Mouse (Mus musculus): ENCODE results near the gene Cd300ld5. TPM values are rescaled to one million over a fixed set of nuclear protein-coding genes. Genes with fewer than 3 reads are reported as not detected.
"Not testable (repeated sequence)": the region's sequence is repeated elsewhere in the genome, so short reads cannot be mapped to it uniquely, and the experiment has no call there.

Cd300ld5 gene
- under 1 TPM; 0.55 to 0.60 TPM for total RNA-seq (2021)

DNA sequence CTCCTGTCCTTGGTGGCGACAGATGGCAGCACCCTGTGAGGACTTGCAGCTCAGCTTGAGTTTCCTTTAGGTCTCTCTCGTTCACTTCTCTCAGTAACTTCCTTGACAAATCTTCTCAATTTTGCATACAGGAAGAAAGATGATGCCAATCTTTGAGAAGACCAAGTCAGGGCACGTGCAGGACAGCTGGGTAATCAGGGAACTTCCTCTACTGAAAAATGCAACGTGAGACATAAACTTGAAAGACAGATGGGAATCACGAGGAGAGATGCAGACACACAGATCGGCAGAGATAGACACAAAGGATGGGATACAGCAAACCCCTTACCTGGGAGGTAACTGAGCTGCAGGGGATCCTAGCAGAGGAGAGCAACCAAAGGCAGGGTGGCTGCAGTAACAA, at the start of gene Cd300ld5:
Gene Cd300ld5 (minus strand): TSS at position 101 of the 400 bp plus-strand sequence.
- DNase-seq (ENCODE audit: low spot score in 2 of 2); intact Hi-C loops (cut with DNase I): not testable (repeated sequence)

DNA sequence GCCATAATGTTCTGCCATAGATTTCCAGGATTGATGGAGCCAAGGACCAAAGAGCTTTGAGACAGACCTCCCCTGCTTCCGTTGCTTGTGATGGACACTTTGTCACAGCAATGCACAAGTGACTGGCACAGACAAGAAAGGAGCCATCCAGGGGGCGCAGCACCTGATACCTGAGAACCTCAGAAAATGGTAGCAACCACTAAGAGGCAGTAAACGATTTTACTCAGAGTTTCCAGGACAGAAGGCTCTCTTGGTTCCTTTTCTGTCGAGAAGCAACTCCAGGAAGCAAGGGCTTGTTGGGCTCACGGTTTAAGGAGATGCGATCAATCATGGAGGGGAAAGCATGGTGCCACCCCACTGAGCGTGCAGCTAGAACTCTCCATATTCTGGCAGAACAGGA, 48.6 kb upstream of the Cd300ld5 start:
- DNase-seq (ENCODE audit: low spot score in 2 of 2) = no peak
- intact Hi-C loops (cut with DNase I) = no loop called here

DNA sequence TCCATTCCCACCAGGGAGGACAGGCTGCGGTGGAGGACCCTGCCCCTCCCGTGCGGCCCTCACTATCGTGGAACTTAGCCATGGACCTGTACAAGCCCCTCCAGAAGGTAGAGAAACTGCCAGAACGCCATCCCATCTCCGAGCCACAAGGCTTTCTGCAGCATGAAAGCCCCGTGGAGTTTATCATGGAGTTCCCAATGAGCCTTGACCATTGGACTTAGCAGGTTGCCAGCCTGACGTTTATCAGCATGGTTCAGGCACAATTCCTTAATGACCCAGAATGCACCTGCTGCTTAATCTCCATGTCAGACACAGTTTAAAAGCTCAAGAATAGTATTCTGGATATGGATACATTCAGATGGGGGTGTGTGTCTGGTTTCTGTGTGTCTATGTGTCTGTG, 47.5 kb upstream of the Cd300ld5 start:
- intact Hi-C loops (cut with DNase I) = no loop called here
- no peak for DNase-seq (ENCODE audit: low spot score in 2 of 2)

DNA sequence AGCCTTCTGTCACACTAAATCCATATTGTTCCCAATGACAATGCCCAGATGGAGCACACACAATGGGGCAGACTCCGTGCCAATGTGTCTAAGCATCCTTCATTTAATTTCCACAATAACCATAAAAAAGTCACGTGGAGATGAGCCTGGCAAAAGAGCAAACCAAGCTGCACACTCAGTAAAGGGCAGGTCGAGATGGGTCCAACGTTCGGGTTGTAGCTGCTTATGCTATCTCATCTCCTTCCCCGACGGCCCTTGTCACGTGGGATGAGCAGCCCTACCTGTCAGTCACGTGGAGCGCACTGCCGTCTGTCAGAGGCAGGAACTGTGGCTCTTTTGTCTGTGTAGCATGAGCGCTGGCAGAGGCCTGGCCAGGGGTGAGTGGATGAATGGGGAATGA, 47.0 kb upstream of the Cd300ld5 start:
- intact Hi-C loops (cut with DNase I) = loop anchor here (5.0 kb wide), 1 partner anchor 188 kb away; no protein-coding TSS in a partner anchor

DNA sequence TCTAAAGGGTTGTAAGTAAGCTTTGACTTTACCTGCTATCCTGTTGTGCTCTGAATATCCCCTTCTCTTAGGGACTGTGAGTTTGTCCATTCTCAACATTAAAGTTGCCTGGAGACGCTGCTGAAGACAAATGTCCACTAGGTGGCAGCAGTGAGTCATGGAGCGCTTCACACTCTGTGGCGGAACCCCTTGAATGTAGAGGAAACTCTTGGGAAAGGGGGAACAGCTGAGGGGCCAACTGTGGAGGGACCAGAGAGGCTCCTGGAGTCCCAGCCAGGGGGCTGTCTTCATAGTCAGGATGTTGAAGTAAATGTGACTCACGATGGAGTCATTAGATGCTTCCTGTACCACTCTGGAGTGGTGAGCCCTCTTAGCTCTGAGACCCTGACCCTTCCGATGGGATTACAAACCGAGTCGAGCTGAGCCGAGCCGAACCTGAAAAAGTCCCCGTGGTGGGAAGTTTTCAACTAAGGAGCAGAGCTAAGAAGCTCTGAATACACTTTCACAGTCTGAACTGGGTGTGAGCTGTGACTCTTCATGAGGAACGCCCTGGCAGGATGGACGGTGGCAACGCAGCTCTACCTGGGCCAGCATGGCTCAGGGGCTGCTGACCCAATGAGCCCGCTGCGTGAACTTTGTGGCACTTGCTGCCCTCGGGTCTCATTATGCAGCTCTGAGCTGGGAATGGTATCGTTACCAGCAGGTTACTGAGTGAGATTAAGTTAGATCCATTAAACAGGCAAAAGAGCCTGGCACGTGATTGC, 46.0 kb upstream of the Cd300ld5 start:
- DNase-seq (ENCODE audit: low spot score in 2 of 2) = peak; percentile 77 to 79
- intact Hi-C loops (cut with DNase I) = loop anchor here (1.0 to 5.0 kb wide), 2 partner anchors 70 to 189 kb away; no protein-coding TSS in a partner anchor

More for the DNA sequence above, 47.0 kb upstream of the Cd300ld5 start:
- DNase-seq (ENCODE audit: low spot score in 2 of 2) = no peak

DNA sequence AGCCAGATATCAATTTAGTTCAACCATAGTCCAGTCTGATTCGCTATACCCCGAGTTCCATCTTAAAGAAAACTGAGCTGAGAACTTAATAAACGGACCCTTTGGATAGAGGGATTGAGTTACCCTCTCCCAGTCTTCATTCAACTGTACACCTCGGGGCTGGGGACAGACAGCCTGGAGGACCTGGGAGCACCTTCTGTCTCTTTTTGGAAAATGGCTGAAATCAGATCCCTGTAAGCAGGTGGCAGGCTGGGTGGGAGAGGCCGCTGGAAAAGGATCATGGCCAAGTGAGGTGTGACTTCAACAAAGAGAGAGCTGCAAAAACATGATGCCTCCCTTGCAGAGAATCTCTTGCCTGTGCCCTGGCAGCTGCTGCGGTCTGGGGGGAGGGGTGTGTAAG, 44.6 kb upstream of the Cd300ld5 start:
- intact Hi-C loops (cut with DNase I) = loop anchor here (5.0 kb wide), 1 partner anchor 190 kb away; no protein-coding TSS in a partner anchor
- no peak for DNase-seq (ENCODE audit: low spot score in 2 of 2)

DNA sequence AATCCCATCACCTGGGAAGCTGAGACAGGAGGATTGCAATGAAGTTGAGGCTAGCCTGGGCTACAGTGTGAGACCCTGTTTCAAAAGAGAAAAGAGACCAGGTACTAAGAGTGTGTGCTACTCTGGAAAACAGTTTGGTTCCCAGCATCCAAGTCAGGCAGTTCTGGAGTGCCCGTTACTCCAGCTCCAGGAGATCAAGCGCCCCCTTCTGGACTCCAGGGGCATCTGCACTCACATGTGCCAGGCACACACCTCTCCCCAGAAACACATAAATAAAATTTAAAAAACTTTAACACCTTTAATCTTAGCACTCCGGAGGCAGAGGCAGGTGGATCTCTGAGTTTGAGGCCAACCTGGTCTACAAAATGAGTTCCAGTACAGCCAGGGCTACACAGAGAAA, 43.8 kb upstream of the Cd300ld5 start:
- DNase-seq (ENCODE audit: low spot score in 2 of 2) = no peak
- intact Hi-C loops (cut with DNase I) = loop anchor here (2.0 to 5.0 kb wide), 2 partner anchors 101 to 191 kb away; no protein-coding TSS in a partner anchor

DNA sequence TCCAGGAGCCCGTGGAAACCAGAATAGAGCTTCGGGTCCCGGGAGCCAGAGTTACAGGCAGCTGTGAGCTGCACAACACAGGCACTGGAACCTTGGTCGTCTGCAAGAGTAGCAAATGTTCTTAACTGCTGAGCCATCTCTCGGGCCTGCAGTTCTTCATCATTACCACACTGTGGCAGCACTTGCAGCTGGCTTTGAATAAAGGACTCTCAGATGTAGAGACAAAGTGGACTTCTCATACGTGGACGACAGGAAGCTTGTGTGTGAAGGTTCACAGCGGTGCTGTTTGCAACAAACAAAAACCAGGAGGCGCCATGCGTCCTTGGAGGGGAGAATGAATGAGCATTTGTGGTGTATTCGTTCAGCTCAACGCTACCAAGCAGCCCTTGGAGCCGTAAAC, 43.3 kb upstream of the Cd300ld5 start:
- peak; percentile 64 to 68 for DNase-seq (ENCODE audit: low spot score in 2 of 2)
- intact Hi-C loops (cut with DNase I) = loop anchor here (2.0 to 5.0 kb wide), 2 partner anchors 102 to 191 kb away; no protein-coding TSS in a partner anchor

DNA sequence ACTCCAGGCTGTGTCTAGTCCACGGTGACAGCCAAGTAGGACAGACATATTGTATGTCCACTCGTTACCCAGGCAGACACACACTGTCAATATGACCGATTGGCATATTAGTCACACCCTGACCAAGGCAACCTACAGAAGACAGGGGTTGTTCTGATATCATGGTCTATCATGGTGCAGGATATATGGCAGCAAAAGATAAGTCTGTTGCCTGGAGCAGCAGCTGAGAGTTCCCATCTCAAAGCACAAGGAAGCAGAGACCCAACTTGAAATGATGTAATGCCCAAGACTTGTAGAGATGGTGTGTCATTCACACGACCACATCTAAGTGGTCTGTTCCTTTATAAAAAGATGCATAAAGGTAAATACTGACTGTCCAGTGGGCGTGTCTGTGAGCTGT, 41.1 kb upstream of the Cd300ld5 start:
- intact Hi-C loops (cut with DNase I) = no loop called here
- no peak for DNase-seq (ENCODE audit: low spot score in 2 of 2)

DNA sequence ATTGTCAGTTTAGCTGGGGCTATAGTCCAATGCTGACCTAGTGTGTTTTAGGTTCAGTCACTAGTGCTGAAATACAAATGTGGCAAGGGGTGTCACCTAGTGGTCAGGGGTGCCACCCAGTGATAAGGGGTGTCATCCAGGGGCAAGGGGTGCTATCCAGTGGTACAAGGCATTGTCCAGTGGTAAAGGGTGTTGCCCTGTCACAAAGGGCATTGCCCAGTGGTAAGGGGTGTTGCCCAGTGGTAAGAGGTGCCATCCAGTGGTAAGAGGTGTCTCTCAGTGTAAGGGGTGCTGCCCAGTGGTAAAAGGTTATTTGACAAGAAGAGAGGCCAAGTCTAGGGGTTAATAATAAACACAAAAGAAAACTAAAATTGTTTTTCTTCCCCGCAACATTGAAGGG, 39.9 kb upstream of the Cd300ld5 start:
- no peak for DNase-seq (ENCODE audit: low spot score in 2 of 2)
- intact Hi-C loops (cut with DNase I) = no loop called here

DNA sequence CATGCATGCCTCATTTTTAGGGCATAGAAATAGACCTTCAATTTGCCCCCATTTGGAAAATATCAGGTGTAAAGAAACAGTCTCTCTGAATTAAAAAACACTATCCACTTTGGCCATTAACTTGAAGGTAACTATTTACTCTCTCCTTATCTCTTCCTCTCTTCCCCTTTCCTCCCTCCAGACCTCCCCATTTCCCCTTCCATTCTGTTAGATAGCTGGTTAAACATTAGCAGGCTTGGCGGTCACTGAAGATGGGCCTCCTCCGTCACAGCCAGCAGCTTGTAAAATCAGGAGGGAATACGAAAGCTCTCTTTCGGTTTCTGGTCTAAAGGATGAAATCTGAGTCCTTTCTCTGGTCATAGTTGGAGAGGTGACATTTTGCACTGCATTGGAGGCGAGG, 38.3 kb upstream of the Cd300ld5 start:
- DNase-seq (ENCODE audit: low spot score in 2 of 2) = no peak
- intact Hi-C loops (cut with DNase I) = no loop called here

DNA sequence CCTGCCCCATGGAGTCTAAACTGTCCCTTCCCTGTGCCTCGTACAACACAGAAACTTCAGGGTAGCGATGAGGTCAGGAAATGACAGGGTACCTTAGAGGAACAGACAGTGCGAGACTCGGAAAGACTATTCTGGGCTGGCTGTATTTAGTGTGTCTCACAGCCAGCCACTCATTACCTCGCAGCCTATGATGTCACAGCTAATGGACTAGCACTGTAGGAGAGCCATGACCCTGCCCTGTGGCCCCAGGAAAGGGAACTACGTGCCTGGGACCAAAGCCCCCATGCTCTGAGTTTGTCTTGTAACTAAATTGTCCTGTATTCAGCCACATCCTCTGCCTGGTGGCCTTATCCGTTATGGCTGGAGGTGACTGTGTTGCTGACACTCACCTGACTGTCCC, 37.8 kb upstream of the Cd300ld5 start:
- no peak for DNase-seq (ENCODE audit: low spot score in 2 of 2)
- intact Hi-C loops (cut with DNase I) = no loop called here

DNA sequence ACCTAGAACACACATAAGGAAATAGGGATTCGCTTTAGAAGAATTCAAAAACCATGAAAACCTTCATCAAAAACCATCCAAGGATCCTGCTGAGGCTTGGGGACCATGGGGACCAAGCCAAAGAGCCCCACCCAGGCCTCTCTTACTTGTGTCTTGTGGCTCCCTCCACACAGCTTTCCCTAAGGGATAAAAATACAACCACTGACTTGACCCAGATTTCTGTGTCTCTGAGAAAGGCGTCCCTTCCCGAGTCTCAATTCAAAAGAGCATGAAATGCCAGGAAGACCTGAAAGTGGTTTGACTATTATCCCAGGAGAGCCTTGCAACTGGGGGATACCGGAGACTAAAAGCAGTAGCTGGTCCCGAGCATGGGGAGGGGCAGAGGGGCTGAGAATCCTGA, 35.4 kb upstream of the Cd300ld5 start:
- DNase-seq (ENCODE audit: low spot score in 2 of 2) = peak in 1 of 2 experiments; percentile 55
- intact Hi-C loops (cut with DNase I) = no loop called here

DNA sequence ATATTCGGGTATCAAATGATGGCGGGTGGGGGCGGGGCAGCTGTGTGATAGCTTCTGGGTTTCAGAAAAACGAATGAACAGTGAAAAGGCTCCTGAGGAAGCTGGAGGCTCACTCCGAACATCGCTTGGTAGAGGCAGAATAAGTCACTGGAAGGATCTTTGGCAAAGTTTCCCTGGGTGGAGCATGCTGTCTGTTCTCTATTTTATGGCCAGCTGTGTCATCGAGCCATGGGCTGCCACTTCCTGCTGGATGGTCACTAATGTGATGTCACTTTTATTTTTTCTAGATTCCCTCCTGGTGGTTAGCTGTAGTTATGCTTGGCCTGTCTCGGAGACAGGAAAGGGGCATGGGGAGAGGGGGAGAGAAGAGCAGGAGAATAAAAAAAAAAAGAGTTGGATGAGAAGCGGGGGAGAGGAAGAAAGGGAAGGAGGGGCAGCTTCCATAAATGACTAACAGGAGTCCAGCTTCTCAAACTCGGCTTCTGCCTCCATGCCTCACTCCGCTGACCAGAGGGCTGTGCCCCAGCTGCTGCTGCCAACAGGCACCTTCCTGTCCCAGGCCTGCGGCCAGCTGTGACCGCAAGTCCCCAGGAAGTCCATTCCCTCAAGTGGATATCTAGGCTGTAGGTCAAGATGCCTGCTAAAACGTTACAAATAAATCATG, 34.2 kb upstream of the Cd300ld5 start:
- peak in 1 of 2 experiments; percentile 8 for DNase-seq (ENCODE audit: low spot score in 2 of 2)
- intact Hi-C loops (cut with DNase I) = no loop called here

DNA sequence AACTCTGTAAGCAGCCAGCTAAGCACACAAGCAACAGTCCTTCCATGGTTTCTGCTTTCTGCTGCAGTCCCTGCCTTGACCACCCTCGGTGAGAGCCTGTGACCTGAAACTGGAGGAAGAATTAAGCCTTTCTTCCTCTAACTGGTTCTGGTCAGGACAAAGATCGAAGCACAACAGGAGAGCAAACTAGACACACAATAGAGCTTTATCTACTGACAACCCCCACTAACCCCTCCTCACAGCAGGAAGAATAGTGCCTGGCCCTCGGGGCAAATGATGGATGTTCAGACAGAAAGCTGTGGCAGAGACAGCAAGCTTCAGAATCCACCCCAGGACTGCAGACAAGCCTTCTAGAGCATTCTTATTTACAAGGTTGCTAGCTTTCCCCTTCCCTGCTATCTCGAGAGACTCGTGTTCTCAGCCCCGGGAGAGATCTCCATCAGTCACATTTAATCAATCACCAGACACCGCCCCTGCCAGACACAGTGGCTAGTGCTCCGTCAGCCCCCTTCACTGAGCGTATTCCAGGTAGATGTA, 33.5 kb upstream of the Cd300ld5 start:
- DNase-seq (ENCODE audit: low spot score in 2 of 2) = no peak
- intact Hi-C loops (cut with DNase I) = no loop called here

DNA sequence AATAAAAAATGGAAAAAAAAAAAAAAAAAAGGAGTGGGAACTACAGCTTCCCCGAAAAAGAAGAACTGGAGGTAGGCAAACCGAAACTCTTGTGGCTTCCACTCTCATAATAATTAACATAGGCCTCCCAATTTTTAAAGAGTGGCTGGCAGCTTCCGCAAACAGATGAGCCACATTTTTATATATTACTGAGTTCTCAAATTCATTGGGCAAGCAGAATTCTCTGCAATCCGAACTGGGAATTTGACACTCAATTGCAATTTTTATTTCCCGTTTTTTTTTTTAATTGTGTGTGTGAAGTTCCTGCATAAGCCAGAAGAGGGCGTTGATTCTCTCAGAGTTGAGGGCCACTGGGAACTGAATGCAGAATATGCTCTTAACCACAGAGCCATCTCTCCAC, 29.2 kb upstream of the Cd300ld5 start:
- no peak for DNase-seq (ENCODE audit: low spot score in 2 of 2)

DNA sequence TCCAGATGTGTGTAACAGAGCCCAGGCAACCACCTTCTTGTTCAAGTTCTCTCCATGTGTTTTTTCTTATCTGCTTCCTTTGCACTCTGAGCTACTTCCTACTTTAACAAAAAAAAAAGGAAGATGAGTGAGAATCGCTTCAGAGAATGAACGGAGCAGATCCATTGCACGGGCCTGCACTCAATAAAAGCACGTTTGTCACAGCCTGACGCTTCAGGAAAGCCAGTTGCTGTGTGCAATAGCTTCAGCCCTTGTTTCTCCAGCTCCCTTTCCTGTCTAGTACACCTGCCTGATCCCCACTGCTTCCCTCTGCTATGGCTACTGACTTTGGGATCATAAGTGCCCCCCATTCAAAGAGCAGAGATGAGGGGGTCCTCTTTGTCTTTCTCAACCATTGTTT, 24.5 kb upstream of the Cd300ld5 start, which contains the start of gene Cd300e:
Gene Cd300e (minus strand): TSS at position 101 of the 400 bp plus-strand sequence.
- intact Hi-C loops (cut with DNase I) = no loop called here
- no peak for DNase-seq (ENCODE audit: low spot score in 2 of 2)

More for the DNA sequence above, 29.2 kb upstream of the Cd300ld5 start:
- intact Hi-C loops (cut with DNase I) = no loop called here

DNA sequence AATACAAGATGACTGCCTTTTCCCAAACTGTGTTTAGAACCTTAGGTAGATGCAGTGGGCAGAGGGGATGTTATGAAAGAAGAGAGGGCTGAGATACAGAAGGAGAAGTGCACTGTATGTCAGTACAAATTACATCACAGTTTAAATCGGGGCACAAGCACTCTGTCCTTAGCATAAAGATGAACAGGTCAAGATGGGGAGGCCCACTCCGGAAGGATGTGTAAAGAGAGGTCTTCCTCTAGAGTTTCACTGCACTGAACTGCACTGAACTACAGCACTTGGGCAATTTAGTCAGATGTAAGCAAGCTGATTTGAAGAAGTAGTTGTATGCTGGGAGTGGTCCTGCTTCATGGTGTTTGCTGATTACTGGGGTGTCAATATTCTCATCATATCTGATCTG, 22.2 kb upstream of the Cd300ld5 start:
- no peak for DNase-seq (ENCODE audit: low spot score in 2 of 2)

DNA sequence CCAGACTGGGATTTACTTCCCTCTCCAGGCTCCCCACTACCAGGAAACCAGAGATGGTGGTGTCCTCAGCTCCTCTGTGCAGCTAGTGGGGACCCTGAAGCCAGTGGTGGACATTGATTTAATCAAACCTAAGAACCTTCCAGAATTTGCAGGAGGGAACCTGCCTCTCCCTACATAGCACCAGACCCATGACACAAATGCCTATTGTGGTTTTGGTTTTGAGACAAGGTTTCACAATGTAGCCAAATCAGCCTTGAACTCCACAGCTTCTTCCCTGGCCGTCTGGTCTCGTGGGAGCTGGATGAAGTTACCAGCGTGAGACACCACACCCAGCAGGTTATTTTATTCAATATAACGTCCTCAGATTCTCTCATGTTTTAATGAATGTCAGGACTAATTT, 21.1 kb upstream of the Cd300ld5 start:
- intact Hi-C loops (cut with DNase I) = loop anchor here (10.0 kb wide), 2 partner anchors 244 to 314 kb away; no protein-coding TSS in a partner anchor

More for the DNA sequence above, 22.2 kb upstream of the Cd300ld5 start:
- intact Hi-C loops (cut with DNase I) = loop anchor here (10.0 kb wide), 2 partner anchors 245 to 315 kb away; no protein-coding TSS in a partner anchor

DNA sequence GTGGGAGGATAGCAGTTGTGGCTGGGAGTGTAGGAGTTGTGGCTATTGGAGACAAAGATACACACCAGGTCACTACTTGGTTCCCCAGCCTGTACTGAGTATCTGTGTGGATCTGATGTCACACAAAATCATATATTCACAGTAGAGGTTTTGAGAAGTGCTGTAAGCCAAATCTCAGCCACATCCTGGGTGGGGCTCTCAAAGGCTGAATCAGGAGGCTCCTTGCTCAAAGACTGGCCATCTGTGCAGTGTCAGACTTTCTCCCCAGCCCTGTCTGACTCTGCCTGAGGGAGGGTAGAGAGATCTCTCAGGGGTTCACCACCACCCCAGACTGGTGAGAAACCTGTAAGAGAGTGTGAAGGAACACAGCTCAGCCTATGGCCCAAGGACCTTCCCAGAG, 17.0 kb upstream of the Cd300ld5 start:
- intact Hi-C loops (cut with DNase I) = loop anchor here (10.0 kb wide), 2 partner anchors 240 to 310 kb away; no protein-coding TSS in a partner anchor
- DNase-seq (ENCODE audit: low spot score in 2 of 2) = no peak

More for the DNA sequence above, 21.1 kb upstream of the Cd300ld5 start:
- DNase-seq (ENCODE audit: low spot score in 2 of 2) = no peak

All from left cerebral cortex, postnatal 25 days (tissue).